ENCODE assay signal across 21 mouse cellular contexts in the genomic region with DNA sequence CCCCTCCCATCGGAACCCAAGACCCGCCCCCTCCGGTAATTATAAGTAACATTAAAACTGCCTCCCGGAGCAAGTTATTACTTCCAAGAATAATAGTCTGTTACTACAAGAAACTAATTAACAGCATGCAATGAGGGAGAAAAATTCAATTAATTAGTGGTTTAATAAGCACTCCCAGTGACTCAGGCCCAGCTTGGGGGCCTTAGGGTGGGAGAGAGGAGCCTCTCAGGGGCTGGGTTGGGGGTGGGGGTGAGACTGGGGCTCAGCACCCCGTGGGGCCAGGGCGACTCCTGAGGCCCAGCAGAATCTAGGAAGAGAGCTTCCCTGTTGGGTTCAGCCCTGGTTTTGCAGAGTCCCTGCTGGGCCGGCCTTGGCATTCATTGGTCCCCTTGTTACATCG. TPM values are rescaled to one million over a fixed set of nuclear protein-coding genes. Genes with fewer than 3 reads are reported as not detected.
A peak's percentile ranks its signal among the peaks of the same experiment; 100 is the strongest.
DNase-seq lines count a peak whose midpoint lies in the region; ATAC-seq and TF ChIP-seq lines count a peak whose summit lies in the region.
"Had no signal": no experiment of that assay in that cellular context is flagged by ENCODE, and none has a peak within 500 bp of the region (broad histone marks: within the 10 kb centered on the region; RNA-seq: fewer than 3 reads in every experiment).

No protein-coding gene starts in this region.

- no peak for DNase-seq in midbrain, embryonic 10.5 days (ENCODE audit: low spot score)
- peak; percentile 74 for DNase-seq in brain, embryonic 14.5 days (ENCODE audit: low read depth)
- peak; percentile 75 for DNase-seq in retina, embryonic 14.5 days (ENCODE audit: low spot score)
- no peak for DNase-seq in left cerebral cortex, postnatal 25 days (ENCODE audit: low spot score in 2 of 2)
- no peak for DNase-seq in frontal cortex, postnatal 10 days (ENCODE audit: low spot score in 2 of 2)
- DNase-seq: adrenal gland, adult 8-10 months; cerebellum, adult 11 months; cerebellum, postnatal 25 days; gastrocnemius, postnatal 25 days; layer of hippocampus, postnatal 36 days; lung, embryonic 14.5 days; right cerebral cortex, adult 18-20 months; spleen, adult 18-20 months had no signal

- no peak overlapping the region for H3K4me2 ChIP-seq in midbrain, embryonic 15.5 days
- H3K4me2 ChIP-seq in forebrain, embryonic 16.5 days (ENCODE audit: low read length), result no peak overlapping the region
- H3K4me2 ChIP-seq: intestine, embryonic 15.5 days; kidney, embryonic 15.5 days; liver, embryonic 11.5 days; lung, embryonic 14.5 days had no signal

- no peaks in the 10 kb centered on the region for H3K9me3 ChIP-seq in midbrain, embryonic 15.5 days
- no peaks in the 10 kb centered on the region for H3K9me3 ChIP-seq in midbrain, embryonic 10.5 days (replicated peaks)
- H3K9me3 ChIP-seq in forebrain, embryonic 16.5 days (ENCODE audit: control insufficient read depth, low read length), result no peaks in the 10 kb centered on the region; the same call in 1 of the 2 replicates
- H3K9me3 ChIP-seq: intestine, embryonic 15.5 days; kidney, embryonic 15.5 days; limb, embryonic 10.5 days had no signal

- no peaks in the 10 kb centered on the region for H3K36me3 ChIP-seq in midbrain, embryonic 15.5 days (replicated peaks)
- H3K36me3 ChIP-seq in midbrain, embryonic 10.5 days, result no peaks in the 10 kb centered on the region
- no peaks in the 10 kb centered on the region for H3K36me3 ChIP-seq in forebrain, embryonic 16.5 days (ENCODE audit: control insufficient read depth, insufficient read depth)
- H3K36me3 ChIP-seq: intestine, embryonic 15.5 days; kidney, embryonic 15.5 days; limb, embryonic 10.5 days had no signal

- H3K27ac ChIP-seq in midbrain, embryonic 15.5 days, result peak overlapping the region; percentile 44; the same call in 1 of the 2 replicates
- H3K27ac ChIP-seq in midbrain, embryonic 10.5 days (replicated peaks), result no peak overlapping the region
- no peak overlapping the region for H3K27ac ChIP-seq in forebrain, embryonic 16.5 days (ENCODE audit: low read length)
- H3K27ac ChIP-seq: intestine, embryonic 15.5 days; kidney, embryonic 15.5 days; limb, embryonic 10.5 days; macrophage had no signal

- TF ChIP-seq CTCF in brain, embryonic 14.5 days (IDR thresholded peaks at IDR 0.05; ENCODE audit: borderline replicate concordance, extremely low read depth, insufficient read depth, insufficient read length), result no peak

- whole genome bisulfite sequencing in midbrain, embryonic 15.5 days, result 25% methylated on average over 8 of the region's 8 CpGs
- 42% methylated on average over 8 of the region's 8 CpGs for WGBS in midbrain, embryonic 10.5 days
- 16% methylated on average over 8 of the region's 8 CpGs for WGBS in forebrain, embryonic 16.5 days

- intact Hi-C loops in left cerebral cortex, postnatal 25 days (cut with DNase I), result no loop called here

- no peak overlapping the region for H3K4me3 ChIP-seq in midbrain, embryonic 15.5 days
- no peak overlapping the region for H3K4me3 ChIP-seq in midbrain, embryonic 10.5 days
- H3K4me3 ChIP-seq in forebrain, embryonic 16.5 days (replicated peaks; ENCODE audit: low read length), result no peak overlapping the region
- H3K4me3 ChIP-seq: intestine, embryonic 15.5 days; kidney, embryonic 15.5 days; limb, embryonic 10.5 days had no signal

- no peak overlapping the region for H3K9ac ChIP-seq in midbrain, embryonic 15.5 days
- no peak overlapping the region for H3K9ac ChIP-seq in forebrain, embryonic 16.5 days (replicated peaks; ENCODE audit: low read depth, low read length)
- H3K9ac ChIP-seq: intestine, embryonic 15.5 days; kidney, embryonic 15.5 days; lung, embryonic 14.5 days had no signal

- ATAC-seq in midbrain, embryonic 15.5 days (replicated peaks), result no peak
- ATAC-seq in forebrain, embryonic 16.5 days, result peak; percentile 54
- ATAC-seq: intestine, embryonic 15.5 days had no signal

- TF ChIP-seq POLR2A in brain, embryonic 14.5 days (IDR thresholded peaks at IDR 0.05; ENCODE audit: borderline replicate concordance, extremely low read depth, insufficient read depth, insufficient read length, poor library complexity, severe bottlenecking), result no peak

- H3K4me1 ChIP-seq in midbrain, embryonic 15.5 days, result peaks cover 5% of the 10 kb centered on the region
- peaks cover 34% of the 10 kb centered on the region for H3K4me1 ChIP-seq in midbrain, embryonic 10.5 days
- H3K4me1 ChIP-seq in forebrain, embryonic 16.5 days (replicated peaks; ENCODE audit: control insufficient read depth, insufficient read depth, low read length), result no peaks in the 10 kb centered on the region
- H3K4me1 ChIP-seq: intestine, embryonic 15.5 days had no signal

- H3K27me3 ChIP-seq in midbrain, embryonic 15.5 days (replicated peaks), result peaks cover 7% of the 10 kb centered on the region
- peaks cover 63% of the 10 kb centered on the region for H3K27me3 ChIP-seq in midbrain, embryonic 10.5 days (ENCODE audit: low read depth, poor library complexity, severe bottlenecking)
- H3K27me3 ChIP-seq in forebrain, embryonic 16.5 days (replicated peaks; ENCODE audit: control insufficient read depth, insufficient read depth, low read length), result peaks cover 5% of the 10 kb centered on the region

RNA-seq across cellular contexts. Expression of a gene that starts 21.9 kb away (rescaled TPM):
- 5.9 and 6.2 TPM in 2 replicates for polyA plus RNA-seq in midbrain, embryonic 15.5 days (2015; fragmentation: Nextera tagmentation; extraction: Ambion mirVana)
- polyA plus RNA-seq in midbrain, embryonic 10.5 days (2016; fragmentation: Nextera tagmentation; extraction: Ambion mirVana), result 1.1 and 1.3 TPM in 2 replicates
- 2.6 and 5.1 TPM in 2 replicates for polyA plus RNA-seq in brain, embryonic 14.5 days (2012; rRNA removed)
- 4.3 and 4.7 TPM in 2 replicates for polyA plus RNA-seq in forebrain, embryonic 16.5 days (2015; fragmentation: Nextera tagmentation; extraction: Ambion mirVana)
- total RNA-seq in left cerebral cortex, postnatal 25 days (2021), result 10 to 100 TPM; 86.8 to 87.2 TPM
- total RNA-seq: neutrophil, adult 5-6 weeks had no signal
- polyA plus RNA-seq: macrophage had no signal

RNA-seq across cellular contexts. Expression of a gene that starts 22.1 kb away (rescaled TPM):
- 93.3 and 97.6 TPM in 2 replicates for polyA plus RNA-seq in midbrain, embryonic 15.5 days (2015; fragmentation: Nextera tagmentation; extraction: Ambion mirVana)
- polyA plus RNA-seq in midbrain, embryonic 10.5 days (2016; fragmentation: Nextera tagmentation; extraction: Ambion mirVana), result 39.6 and 58.5 TPM in 2 replicates
- 122 and 144 TPM in 2 replicates for polyA plus RNA-seq in brain, embryonic 14.5 days (2012; rRNA removed)
- 60.3 and 67.1 TPM in 2 replicates for polyA plus RNA-seq in forebrain, embryonic 16.5 days (2015; fragmentation: Nextera tagmentation; extraction: Ambion mirVana)
- 100 to 1,000 TPM; 133 to 134 TPM for total RNA-seq in left cerebral cortex, postnatal 25 days (2021)

RNA-seq across cellular contexts. Expression of a gene that starts 30.4 kb away (rescaled TPM):
- polyA plus RNA-seq in midbrain, embryonic 15.5 days (2015; fragmentation: Nextera tagmentation; extraction: Ambion mirVana), result 21.6 and 21.7 TPM in 2 replicates
- polyA plus RNA-seq in midbrain, embryonic 10.5 days (2016; fragmentation: Nextera tagmentation; extraction: Ambion mirVana), result 11.4 and 13.0 TPM in 2 replicates
- polyA plus RNA-seq in brain, embryonic 14.5 days (2012; rRNA removed), result 18.1 and 25.3 TPM in 2 replicates
- polyA plus RNA-seq in forebrain, embryonic 16.5 days (2015; fragmentation: Nextera tagmentation; extraction: Ambion mirVana), result 14.4 and 17.7 TPM in 2 replicates
- total RNA-seq in left cerebral cortex, postnatal 25 days (2021), result 10 to 100 TPM; 26.9 to 28.0 TPM

RNA-seq across cellular contexts. Expression of a gene that starts 51.9 kb away (rescaled TPM):
- polyA plus RNA-seq in midbrain, embryonic 15.5 days (2015; fragmentation: Nextera tagmentation; extraction: Ambion mirVana), result 15.1 and 15.7 TPM in 2 replicates
- polyA plus RNA-seq in midbrain, embryonic 10.5 days (2016; fragmentation: Nextera tagmentation; extraction: Ambion mirVana), result 5.3 and 7.5 TPM in 2 replicates
- polyA plus RNA-seq in brain, embryonic 14.5 days (2012; rRNA removed), result 54.9 and 73.0 TPM in 2 replicates
- polyA plus RNA-seq in forebrain, embryonic 16.5 days (2015; fragmentation: Nextera tagmentation; extraction: Ambion mirVana), result 22.7 and 23.5 TPM in 2 replicates
- total RNA-seq in left cerebral cortex, postnatal 25 days (2021), result under 1 TPM; 0.28 to 0.37 TPM
- total RNA-seq: gastrocnemius, postnatal 25 days had no signal
- polyA plus RNA-seq: lung, embryonic 14.5 days; macrophage had no signal

RNA-seq across cellular contexts. Expression of a gene that starts 52.2 kb away (rescaled TPM):
- polyA plus RNA-seq in midbrain, embryonic 15.5 days (2015; fragmentation: Nextera tagmentation; extraction: Ambion mirVana), result 99.2 and 112 TPM in 2 replicates
- polyA plus RNA-seq in midbrain, embryonic 10.5 days (2016; fragmentation: Nextera tagmentation; extraction: Ambion mirVana), result 72.6 and 85.2 TPM in 2 replicates
- polyA plus RNA-seq in brain, embryonic 14.5 days (2012; rRNA removed), result 111 and 132 TPM in 2 replicates
- polyA plus RNA-seq in forebrain, embryonic 16.5 days (2015; fragmentation: Nextera tagmentation; extraction: Ambion mirVana), result 127 TPM in 2 replicates
- total RNA-seq in left cerebral cortex, postnatal 25 days (2021), result 10 to 100 TPM; 11.2 to 14.9 TPM

Comparison
In these comparisons a context has a peak if more than half of its experiments do, and no peak if none do; other contexts are left out.
1. DNase-seq: peak in brain, embryonic 14.5 days (single experiment) and retina, embryonic 14.5 days (single experiment); none in midbrain, embryonic 10.5 days (single experiment), left cerebral cortex, postnatal 25 days (0 of 2) and frontal cortex, postnatal 10 days (0 of 2).